Mouse (Mus musculus): ENCODE data around the gene Zfyve26. TPM values are rescaled to one million over a fixed set of nuclear protein-coding genes. Genes with fewer than 3 reads are reported as not detected.

Gene Zfyve26
- polyA plus RNA-seq (2014; fragmentation: Illumina TruSeq; extraction: RNeasy Lipid Tissue Mini Kit (QIAGEN cat#74804); ENCODE audit: low read depth, low replicate concordance) = 9.4 TPM

DNA sequence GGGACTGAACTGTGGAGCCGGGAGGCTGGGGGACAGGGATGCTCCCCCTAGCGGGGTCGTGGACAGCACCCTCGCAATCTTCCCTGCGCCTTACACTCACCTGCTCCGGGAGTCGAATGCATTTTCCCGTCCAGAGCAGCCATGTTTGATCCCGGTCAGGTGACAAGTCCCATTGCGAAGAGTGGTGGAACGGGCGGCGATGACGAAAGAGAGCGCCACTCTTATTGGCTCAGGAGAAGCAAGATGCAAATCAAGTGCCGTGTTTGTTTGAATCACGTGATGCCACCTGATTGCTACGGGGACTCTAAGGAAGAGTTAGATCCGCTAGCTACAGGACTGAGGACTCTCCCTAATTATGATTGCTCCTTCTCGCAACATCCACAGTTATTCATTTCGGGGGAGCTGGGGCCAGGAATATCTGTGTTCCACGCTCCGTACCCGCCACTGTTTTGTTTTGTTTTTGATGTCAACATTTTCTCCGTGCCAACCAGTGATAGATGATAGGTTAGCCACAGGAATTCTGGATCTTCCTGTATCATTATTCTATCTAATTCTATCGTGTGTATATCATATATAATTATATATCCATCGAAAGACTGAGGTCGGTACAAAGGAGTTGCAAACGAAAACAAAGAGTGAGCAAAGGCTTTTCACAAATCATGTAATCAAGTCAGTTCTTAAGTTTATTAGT lies at the start of gene Zfyve26:
Gene Zfyve26, minus strand, starts transcription at position 179 of the 691 bp plus-strand sequence.

DNA sequence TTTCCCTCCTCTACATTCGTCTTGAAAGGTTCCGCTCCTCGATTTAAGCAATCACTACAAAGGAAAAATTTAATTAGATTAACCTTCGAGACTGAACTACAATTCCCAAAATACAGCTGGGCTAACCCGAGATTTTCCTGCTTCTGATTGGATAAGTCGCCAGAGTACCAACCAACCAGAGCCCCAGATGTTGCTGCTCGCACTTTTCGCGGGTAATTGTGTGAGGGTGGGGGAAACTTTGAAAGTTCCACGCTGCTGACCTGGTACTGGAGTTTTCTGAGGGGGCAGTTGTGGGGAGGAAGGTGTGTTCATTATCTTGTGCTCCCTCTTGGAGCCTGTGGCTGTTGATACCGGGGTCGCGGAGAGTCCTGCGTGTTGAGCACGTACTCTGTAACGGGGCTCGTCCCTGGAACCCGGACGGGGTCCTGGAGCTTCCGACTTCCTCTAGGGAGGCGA lies 1.0 kb upstream of the Zfyve26 start, which contains the start of gene Rad51b:
Gene Rad51b, plus strand, starts transcription at position 162 of the 456 bp plus-strand sequence.

DNA sequence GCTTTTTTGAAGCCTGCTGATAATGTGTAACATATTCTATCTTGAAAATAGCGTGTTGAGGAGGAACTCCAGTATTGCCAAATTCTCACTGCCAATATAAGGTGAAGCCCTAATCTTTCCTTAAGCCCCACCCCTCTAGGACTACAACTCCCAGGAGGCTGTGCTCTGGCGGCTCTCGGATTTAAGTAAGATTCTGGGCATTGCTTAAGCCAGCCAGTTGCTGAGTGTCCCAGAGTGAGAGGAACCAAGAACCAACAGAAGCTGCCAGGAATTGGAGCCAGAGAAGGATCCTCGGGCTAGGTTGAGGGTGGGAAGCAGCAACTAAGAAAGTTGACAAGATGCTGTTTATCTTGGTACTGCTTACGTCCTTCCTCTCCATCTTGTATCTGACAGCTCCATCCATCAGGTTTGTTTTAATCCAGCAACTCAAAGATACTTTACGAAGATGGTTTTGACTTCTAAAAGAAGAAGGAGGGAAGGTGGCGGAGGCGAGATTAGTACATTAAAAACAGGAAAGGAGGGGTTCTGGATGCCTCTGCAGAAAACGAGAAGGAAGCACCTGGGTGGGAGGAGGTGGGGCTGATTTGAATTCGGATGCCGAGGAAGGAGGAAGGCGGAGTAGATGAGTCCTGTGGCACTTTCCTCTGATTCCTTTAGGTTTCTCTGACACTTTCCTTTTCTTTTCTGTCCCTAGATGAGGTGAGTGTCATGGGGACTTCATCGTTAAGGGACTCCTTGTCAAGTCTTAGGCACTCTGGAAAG lies 87.2 kb downstream of the Zfyve26 start, which contains the start of gene Rdh12:
Gene Rdh12, plus strand, starts transcription at position 212 of the 762 bp plus-strand sequence.

DNA sequence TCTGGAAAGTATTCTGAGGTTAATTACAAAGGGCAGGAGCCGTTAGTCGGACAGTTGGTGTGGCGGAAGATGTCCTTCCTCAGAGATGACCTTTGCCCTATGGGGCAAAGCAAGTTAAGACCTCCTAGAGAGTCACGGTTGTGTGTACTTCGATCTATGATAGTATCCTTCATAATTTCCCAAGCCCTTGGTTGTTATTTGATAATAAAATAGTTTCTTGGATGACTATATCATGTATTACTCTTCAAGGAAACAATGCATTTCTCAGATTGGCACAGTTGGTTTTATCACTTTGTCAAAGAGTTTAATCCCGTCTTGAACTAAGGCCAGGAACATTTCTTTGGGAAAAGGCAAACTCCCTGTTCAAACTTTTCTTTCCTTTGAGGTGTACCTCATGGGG lies 103.9 kb downstream of the Zfyve26 start, which contains the start of gene Rdh11:
Gene Rdh11, minus strand, starts transcription at position 101 of the 400 bp plus-strand sequence.

Other genes with a start within 250 kb of the Zfyve26 start
- gene Pigh, start 206.7 kb downstream of the Zfyve26 start, polyA plus RNA-seq (2014; fragmentation: Illumina TruSeq; extraction: RNeasy Lipid Tissue Mini Kit (QIAGEN cat#74804); ENCODE audit: low read depth, low replicate concordance) = 35.0 TPM
- 6.5 TPM for gene Arg2, start 165.5 kb downstream of the Zfyve26 start, polyA plus RNA-seq (2014; fragmentation: Illumina TruSeq; extraction: RNeasy Lipid Tissue Mini Kit (QIAGEN cat#74804); ENCODE audit: low read depth, low replicate concordance)
- gene Vti1b, start 123.6 kb downstream of the Zfyve26 start, polyA plus RNA-seq (2014; fragmentation: Illumina TruSeq; extraction: RNeasy Lipid Tissue Mini Kit (QIAGEN cat#74804); ENCODE audit: low read depth, low replicate concordance) = 119 TPM
- gene Rdh11, start 104.0 kb downstream of the Zfyve26 start, polyA plus RNA-seq (2014; fragmentation: Illumina TruSeq; extraction: RNeasy Lipid Tissue Mini Kit (QIAGEN cat#74804); ENCODE audit: low read depth, low replicate concordance) = 30.6 TPM
- 0.98 TPM for gene Rdh12, start 87.4 kb downstream of the Zfyve26 start, polyA plus RNA-seq (2014; fragmentation: Illumina TruSeq; extraction: RNeasy Lipid Tissue Mini Kit (QIAGEN cat#74804); ENCODE audit: low read depth, low replicate concordance)
- 0.91 TPM for gene Rad51b, start 978 bp upstream of the Zfyve26 start, polyA plus RNA-seq (2014; fragmentation: Illumina TruSeq; extraction: RNeasy Lipid Tissue Mini Kit (QIAGEN cat#74804); ENCODE audit: low read depth, low replicate concordance)

All from sigmoid colon, adult 10 weeks (tissue).